Mouse (Mus musculus) olfactory bulb, adult 2 months (tissue): Measurements from ENCODE around the gene 1190007I07Rik.
"Not testable (repeated sequence)": the region's sequence is repeated elsewhere in the genome, so short reads cannot be mapped to it uniquely, and the experiment has no call there.

Experiments
- CTCF ChIP-seq: fragments of 200-500 bp; IDR thresholded peaks from 2 replicates; pipeline ENCODE4 v1.5.1; 2012; ENCODE audit warnings: low read depth, mild to moderate bottlenecking, low read length, moderate library complexity; ENCODE audit not compliant: insufficient read depth
- POLR2A ChIP-seq: fragments of 200-500 bp; IDR thresholded peaks from 2 replicates; pipeline ENCODE4 v1.6.1; 2012; ENCODE audit warnings: mild to moderate bottlenecking, low read depth, low read length, moderate library complexity; ENCODE audit not compliant: insufficient read depth

- TF ChIP-seq CTCF, POLR2A: not testable (repeated sequence)
Measured at GRCm38 (mm10) chr10:82589673-82590072, 33.4 kb downstream of the 1190007I07Rik start.
